Mouse (Mus musculus) megakaryocyte, embryonic 14.5 days (primary cell): ENCODE data around the gene Ccdc43. TPM values are rescaled to one million over a fixed set of nuclear protein-coding genes. Genes with fewer than 3 reads are reported as not detected.

ENCODE experiments used
- H3K27me3 ChIP-seq: replicated peaks from 2 replicates; pipeline ENCODE3; 2012; ENCODE audit warnings: inconsistent platforms
- H3K36me3 ChIP-seq: replicated peaks from 2 replicates; pipeline ENCODE3; 2012; ENCODE audit warnings: low read length, inconsistent platforms, mixed read lengths
- H3K4me1 ChIP-seq: 2 replicates; pipeline ENCODE4 v1.6.1; 2012; ENCODE audit warnings: inconsistent platforms
- H3K4me3 ChIP-seq: replicated peaks from 2 replicates; pipeline ENCODE3; 2012; ENCODE audit warnings: moderate library complexity, mild to moderate bottlenecking, inconsistent platforms
- H3K9me3 ChIP-seq: 2 replicates; pipeline ENCODE4 v1.6.1; 2012; ENCODE audit warnings: inconsistent platforms
- FLI1 ChIP-seq: IDR thresholded peaks from 2 replicates; pipeline ENCODE4 v1.6.1; 2012; ENCODE audit warnings: low read length, inconsistent platforms, mixed read lengths
- GATA1 ChIP-seq: IDR thresholded peaks from 3 replicates; pipeline ENCODE4 v1.6.1; 2012; ENCODE audit warnings: mixed read lengths, low read length, inconsistent platforms, borderline replicate concordance
- polyA plus RNA-seq: library from polyadenylated mRNA; stranded (reverse); fragments of >175 nt; gene quantifications from 2 replicates; pipeline ENCODE4 v1.2.3, GENCODE M21; 2012; ENCODE audit warnings: low replicate concordance; ENCODE audit not compliant: insufficient read depth

Ccdc43 gene
- polyA plus RNA-seq, 1 experiment = 3.3 TPM

GRCm38 (mm10) chr11:102665637-102666435, 31.7 kb downstream of the Ccdc43 start:
- no peak for TF ChIP-seq FLI1
- no peak for TF ChIP-seq GATA1
- H3K4me1 ChIP-seq = peaks cover 8% of the 10 kb centered on the region; the same call in 1 of the 2 replicates
- peaks cover 14% of the 10 kb centered on the region for H3K9me3 ChIP-seq
- no peaks in the 10 kb centered on the region for H3K36me3 ChIP-seq
- H3K4me3 ChIP-seq = no peak overlapping the region
- peaks cover 43% of the 10 kb centered on the region for H3K27me3 ChIP-seq

- Histone ChIP-seq H3K27me3 (peaks cover 47% of the 10 kb centered on the region), H3K36me3 (no peaks in the 10 kb centered on the region), H3K9me3 (peaks cover 14% of the 10 kb centered on the region), H3K4me3 (no peak overlapping the region), H3K4me1 (peaks cover 8% of the 10 kb centered on the region; the same call in 1 of the 2 replicates)
- TF ChIP-seq GATA1 (no peak), FLI1 (no peak)
Measured at GRCm38 (mm10) chr11:102665151-102665550, 32.4 kb downstream of the Ccdc43 start.

- Histone ChIP-seq H3K27me3 (peaks cover 47% of the 10 kb centered on the region), H3K36me3 (no peaks in the 10 kb centered on the region), H3K4me3 (no peak within 1 kb of the TSS), H3K9me3 (peaks cover 20% of the 10 kb centered on the region), H3K4me1 (peaks cover 8% of the 10 kb centered on the region; the same call in 1 of the 2 replicates)
- no peak for TF ChIP-seq FLI1
- no peak for TF ChIP-seq GATA1
Measured at GRCm38 (mm10) chr11:102663416-102663815, 34.2 kb downstream of the Ccdc43 start, which contains the start of gene Meioc. Gene Meioc (plus strand): TSS chr11:102663716.

- Histone ChIP-seq H3K4me3 (peak overlapping the region; percentile 78), H3K36me3 (no peaks in the 10 kb centered on the region), H3K4me1 (peaks cover 18% of the 10 kb centered on the region), H3K9me3 (0 out of 2 replicates have a peak, but pooled peaks cover 6% of the 10 kb centered on the region), H3K27me3 (peaks cover 7% of the 10 kb centered on the region)
- no peak for TF ChIP-seq GATA1
- TF ChIP-seq FLI1 = no peak
Measured at GRCm38 (mm10) chr11:102656931-102657330, 40.7 kb downstream of the Ccdc43 start.

GRCm38 (mm10) chr11:102656326-102656926, 41.2 kb downstream of the Ccdc43 start:
- Histone ChIP-seq H3K27me3 (peaks cover 8% of the 10 kb centered on the region), H3K4me3 (peak overlapping the region; percentile 78), H3K36me3 (no peaks in the 10 kb centered on the region)

GRCm38 (mm10) chr11:102655888-102656287, 41.7 kb downstream of the Ccdc43 start:
- TF ChIP-seq FLI1 = no peak
- no peak for TF ChIP-seq GATA1
- Histone ChIP-seq H3K9me3 (0 out of 2 replicates have a peak, but pooled peaks cover 6% of the 10 kb centered on the region), H3K4me1 (peaks cover 24% of the 10 kb centered on the region), H3K36me3 (no peaks in the 10 kb centered on the region), H3K4me3 (no peak overlapping the region), H3K27me3 (peaks cover 8% of the 10 kb centered on the region)

More at GRCm38 (mm10) chr11:102656326-102656926, 41.2 kb downstream of the Ccdc43 start:
- H3K9me3 ChIP-seq = 0 out of 2 replicates have a peak, but pooled peaks cover 6% of the 10 kb centered on the region
- peaks cover 21% of the 10 kb centered on the region for H3K4me1 ChIP-seq
- no peak for TF ChIP-seq FLI1
- no peak for TF ChIP-seq GATA1

GRCm38 (mm10) chr11:102652844-102653243, 44.7 kb downstream of the Ccdc43 start:
- TF ChIP-seq FLI1 (no peak), GATA1 (no peak)
- Histone ChIP-seq H3K36me3 (no peaks in the 10 kb centered on the region), H3K27me3 (peaks cover 22% of the 10 kb centered on the region), H3K4me1 (peaks cover 24% of the 10 kb centered on the region), H3K4me3 (no peak overlapping the region), H3K9me3 (no peaks in the 10 kb centered on the region)

GRCm38 (mm10) chr11:102651381-102651780, 46.2 kb downstream of the Ccdc43 start:
- Histone ChIP-seq H3K4me1 (peaks cover 12% of the 10 kb centered on the region), H3K4me3 (peak overlapping the region; percentile 75), H3K36me3 (no peaks in the 10 kb centered on the region), H3K9me3 (no peaks in the 10 kb centered on the region), H3K27me3 (peaks cover 31% of the 10 kb centered on the region)
- TF ChIP-seq GATA1 (no peak), FLI1 (no peak)

- Histone ChIP-seq H3K36me3 (no peaks in the 10 kb centered on the region), H3K4me3 (no peak overlapping the region), H3K27me3 (peaks cover 50% of the 10 kb centered on the region), H3K4me1 (peaks cover 6% of the 10 kb centered on the region; the same call in 1 of the 2 replicates), H3K9me3 (no peaks in the 10 kb centered on the region)
- TF ChIP-seq FLI1 = no peak
- TF ChIP-seq GATA1 = no peak
Measured at GRCm38 (mm10) chr11:102647885-102648284, 49.7 kb downstream of the Ccdc43 start.

- H3K4me1 ChIP-seq = peaks cover under 1% of the 10 kb centered on the region; the same call in 1 of the 2 replicates
- no peak overlapping the region for H3K4me3 ChIP-seq
- TF ChIP-seq GATA1 (no peak), FLI1 (no peak)
- no peaks in the 10 kb centered on the region for H3K9me3 ChIP-seq
- H3K36me3 ChIP-seq = no peaks in the 10 kb centered on the region
- H3K27me3 ChIP-seq = peaks cover 53% of the 10 kb centered on the region
Measured at GRCm38 (mm10) chr11:102646226-102646625, 51.4 kb downstream of the Ccdc43 start.
